Mouse (Mus musculus) hindbrain, embryonic 16.5 days (tissue): ENCODE results near the gene Dse. TPM values are rescaled to one million over a fixed set of nuclear protein-coding genes. Genes with fewer than 3 reads are reported as not detected.
"Not testable (repeated sequence)": the region's sequence is repeated elsewhere in the genome, so short reads cannot be mapped to it uniquely, and the experiment has no call there.

ENCODE experiments used
- ATAC-seq: fragments of 200-750 bp; cut with Nextera tagmentation; 2 replicates; pipeline ENCODE4 v1.8.0; 2017; ENCODE audit warnings: moderate TSS enrichment, moderate library complexity
- H3K27ac ChIP-seq: fragments of 300-500 bp; sonication (generic); 2 replicates; pipeline ENCODE4 v1.5.1; 2014; ENCODE audit warnings: low read depth, mild to moderate bottlenecking, control low read depth, low read length, moderate library complexity
- H3K27me3 ChIP-seq: fragments of 300-500 bp; sonication (generic); replicated peaks from 2 replicates; pipeline ENCODE4 v1.6.1; 2014; ENCODE audit warnings: low read length; ENCODE audit not compliant: control insufficient read depth, insufficient read depth
- H3K36me3 ChIP-seq: fragments of 300-500 bp; sonication (generic); 2 replicates; pipeline ENCODE4 v1.6.1; 2014; ENCODE audit warnings: mild to moderate bottlenecking, low read length, moderate library complexity, mixed read lengths; ENCODE audit not compliant: control insufficient read depth, insufficient read depth
- H3K4me1 ChIP-seq: fragments of 300-500 bp; sonication (generic); 2 replicates; pipeline ENCODE4 v1.6.1; 2014; ENCODE audit warnings: low read depth, low read length; ENCODE audit not compliant: control insufficient read depth, insufficient read depth
- H3K4me2 ChIP-seq: fragments of 300-500 bp; sonication (generic); 2 replicates; pipeline ENCODE4 v1.6.1; 2014; ENCODE audit warnings: mild to moderate bottlenecking, low read length, control low read depth, moderate library complexity
- H3K4me3 ChIP-seq: fragments of 300-500 bp; sonication (generic); 2 replicates; pipeline ENCODE4 v1.5.1; 2014; ENCODE audit warnings: mild to moderate bottlenecking, low read length, control low read depth, moderate library complexity
- H3K9ac ChIP-seq: fragments of 300-500 bp; sonication (generic); 2 replicates; pipeline ENCODE4 v1.6.1; 2014; ENCODE audit warnings: low read depth, mild to moderate bottlenecking, control low read depth, low read length, moderate library complexity
- H3K9me3 ChIP-seq: fragments of 300-500 bp; sonication (generic); 2 replicates; pipeline ENCODE4 v1.6.1; 2014; ENCODE audit warnings: mild to moderate bottlenecking, low read length, moderate library complexity; ENCODE audit not compliant: control insufficient read depth
- WGBS: fragments of 180-500 bp; shearing (Covaris S2); extraction: QIAGEN DNeasy Blood & Tissue Kit; methylation state at CpG from one replicate; pipeline ENCODE4 v1.1.7; 2014; 5-methylcytosine and 5-hydroxymethylcytosine counted together
- polyA plus RNA-seq: library from polyadenylated mRNA; unstranded; fragments of >200 nt; fragmentation: Nextera tagmentation; extraction: Ambion mirVana; gene quantifications from 2 replicates; pipeline ENCODE4 v1.2.1, GENCODE M21; 2015

Gene Dse
- 6.1 and 9.1 TPM in 2 replicates for polyA plus RNA-seq

DNA sequence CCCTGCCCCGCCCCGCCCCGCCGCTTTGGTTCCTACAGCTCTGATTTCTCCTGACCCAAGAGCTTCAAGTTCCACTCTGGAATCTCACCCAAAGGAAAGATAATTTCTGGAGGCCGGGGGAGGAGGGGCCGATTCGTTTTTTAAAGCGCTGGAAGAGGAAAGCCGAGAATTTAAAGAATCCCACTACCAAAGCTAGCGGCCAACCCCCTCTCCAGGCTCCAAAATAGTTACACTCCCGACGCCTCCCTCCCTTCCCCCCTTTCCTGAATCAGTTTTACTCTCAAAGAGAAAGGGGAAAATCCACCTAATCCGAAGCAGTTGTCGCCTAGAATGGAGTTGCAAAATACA lies at the start of gene Dse:
Gene Dse, minus strand, starts transcription at position 213 of the 348 bp plus-strand sequence.
- peak within 1 kb of the TSS; percentile 82 for H3K4me2 ChIP-seq
- H3K4me3 ChIP-seq: peak within 1 kb of the TSS; percentile 90
- ATAC-seq: no peak
- no peaks in the 10 kb centered on the region for H3K27me3 ChIP-seq
- 0% methylated on average over 14 of the region's 14 CpGs for WGBS
- H3K9ac ChIP-seq: peak within 1 kb of the TSS; percentile 96
- no peaks in the 10 kb centered on the region for H3K9me3 ChIP-seq
- H3K4me1 ChIP-seq: peaks cover 4% of the 10 kb centered on the region
- H3K27ac ChIP-seq: peak within 1 kb of the TSS; percentile 78
- H3K36me3 ChIP-seq: no peaks in the 10 kb centered on the region

DNA sequence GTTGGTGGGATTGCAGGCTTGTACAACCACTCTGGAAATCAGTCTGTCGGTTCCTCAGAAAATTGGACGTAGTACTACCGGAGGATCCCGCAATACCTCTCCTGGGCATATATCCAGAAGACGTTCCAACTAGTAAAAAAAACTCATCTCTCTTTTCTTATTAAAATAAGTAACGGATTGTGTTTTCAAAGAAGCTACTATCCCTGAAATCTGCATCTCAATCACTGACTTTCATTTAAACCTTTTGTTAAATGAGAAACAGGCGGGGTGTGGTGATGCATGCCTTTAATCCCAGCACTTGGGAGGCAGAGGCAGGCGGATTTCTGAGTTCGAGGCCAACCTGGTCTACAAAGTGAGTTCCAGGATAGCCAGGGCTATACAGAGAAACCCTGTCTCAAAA lies 45.3 kb upstream of the Dse start:
- not testable (repeated sequence) for H3K9ac ChIP-seq

DNA sequence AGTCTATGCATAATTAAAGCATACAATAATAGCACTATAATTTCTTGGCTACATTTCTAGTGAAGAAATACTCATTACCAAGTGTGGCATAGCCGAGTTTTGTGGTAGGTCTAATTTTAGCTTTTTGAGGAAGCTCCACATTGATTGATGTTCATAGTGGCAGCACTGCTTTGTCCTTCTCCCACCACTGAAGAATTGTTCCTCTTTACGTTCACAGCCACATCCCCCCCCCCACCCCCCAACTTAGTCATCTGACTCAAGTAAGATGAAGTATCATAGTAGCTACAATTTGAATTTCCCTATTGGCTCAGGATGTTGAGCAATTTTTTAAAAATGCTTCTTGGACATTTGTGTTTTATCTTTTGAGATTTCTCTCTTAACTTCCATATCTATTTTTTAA lies 42.1 kb upstream of the Dse start:
- no peak for ATAC-seq
- Histone ChIP-seq H3K4me1 (no peaks in the 10 kb centered on the region), H3K4me2 (no peak overlapping the region), H3K27me3 (no peaks in the 10 kb centered on the region), H3K36me3 (no peaks in the 10 kb centered on the region), H3K9ac (no peak overlapping the region), H3K4me3 (no peak overlapping the region), H3K27ac (no peak overlapping the region), H3K9me3 (no peaks in the 10 kb centered on the region)
- WGBS: 32% methylated on average over 2 of the region's 2 CpGs

More for the DNA sequence above, 45.3 kb upstream of the Dse start:
- not testable (repeated sequence) for H3K4me1 ChIP-seq, H3K4me2 ChIP-seq, ATAC-seq, H3K36me3 ChIP-seq, H3K27ac ChIP-seq, H3K27me3 ChIP-seq, H3K9me3 ChIP-seq, H3K4me3 ChIP-seq
- 91% methylated on average over 9 of the region's 9 CpGs for WGBS

DNA sequence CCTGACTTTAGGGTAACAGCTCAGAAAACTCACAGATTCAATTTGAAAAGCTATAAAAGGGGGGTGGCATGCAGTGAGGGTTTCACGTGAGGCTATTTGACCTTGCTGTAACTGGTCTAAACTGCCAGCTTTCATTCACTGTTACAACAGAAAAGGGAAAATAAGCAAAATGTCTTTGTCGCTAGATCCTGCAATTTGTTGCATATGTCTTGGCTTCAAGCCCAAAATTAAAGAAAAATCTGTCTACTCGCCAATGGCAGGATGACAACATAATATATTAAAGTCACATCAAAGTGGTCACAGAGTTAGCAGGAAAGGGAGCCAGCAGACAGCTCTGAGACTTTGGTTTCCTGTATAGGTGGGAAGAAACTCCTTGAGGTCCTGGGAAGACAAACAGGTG lies 40.2 kb upstream of the Dse start:
- no peak for ATAC-seq

DNA sequence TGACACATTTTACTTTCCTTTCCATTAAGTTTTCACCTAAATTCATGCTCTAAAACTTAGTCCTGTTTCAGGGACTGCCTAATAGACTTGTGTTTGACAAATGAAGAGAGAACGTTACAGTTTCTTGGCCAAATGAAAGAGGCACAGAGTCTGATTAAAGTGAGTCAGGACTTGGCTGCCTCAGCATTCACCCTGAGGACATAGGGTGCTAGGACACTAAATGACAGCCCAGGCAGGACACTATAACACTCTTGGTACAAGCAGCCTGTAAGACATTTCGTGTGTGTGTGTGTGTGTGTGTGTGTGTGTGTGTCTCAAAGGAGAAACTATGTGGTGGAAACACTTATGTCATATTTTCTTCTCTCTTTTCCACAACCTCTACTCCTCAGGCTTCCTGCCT lies 38.6 kb upstream of the Dse start:
- Histone ChIP-seq H3K4me2 (no peak overlapping the region), H3K9me3 (no peaks in the 10 kb centered on the region), H3K27ac (no peak overlapping the region), H3K4me1 (no peaks in the 10 kb centered on the region), H3K4me3 (no peak overlapping the region), H3K9ac (no peak overlapping the region), H3K27me3 (no peaks in the 10 kb centered on the region), H3K36me3 (no peaks in the 10 kb centered on the region)
- WGBS: 70% methylated on average over 2 of the region's 2 CpGs
- no peak for ATAC-seq

More for the DNA sequence above, 40.2 kb upstream of the Dse start:
- Histone ChIP-seq H3K27ac (no peak overlapping the region), H3K4me1 (no peaks in the 10 kb centered on the region), H3K27me3 (no peaks in the 10 kb centered on the region), H3K4me3 (no peak overlapping the region), H3K4me2 (no peak overlapping the region), H3K9ac (no peak overlapping the region), H3K36me3 (no peaks in the 10 kb centered on the region), H3K9me3 (no peaks in the 10 kb centered on the region)
- WGBS: 30% methylated on average over 3 of the region's 3 CpGs

DNA sequence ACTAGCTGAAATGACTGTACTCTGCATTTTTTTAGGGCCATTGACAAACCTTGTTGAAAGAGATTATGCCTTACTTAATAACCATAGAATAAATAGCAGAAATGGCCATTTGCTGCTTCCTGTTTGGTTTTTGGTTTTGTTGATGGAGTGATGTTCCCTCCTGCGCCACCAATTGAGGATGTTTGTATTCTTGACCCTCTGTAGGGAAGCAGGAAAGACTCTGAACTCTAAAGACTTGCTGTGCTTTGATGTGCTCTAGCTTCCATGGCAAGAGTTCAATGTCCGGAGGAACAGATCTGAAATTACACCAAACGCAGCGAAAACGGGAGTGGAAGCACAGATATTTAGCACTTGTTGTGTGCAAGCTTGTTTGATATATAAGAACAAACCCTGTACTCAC lies 37.2 kb upstream of the Dse start:
- H3K27me3 ChIP-seq: no peaks in the 10 kb centered on the region
- H3K4me2 ChIP-seq: no peak overlapping the region
- no peak overlapping the region for H3K27ac ChIP-seq
- ATAC-seq: no peak
- H3K4me3 ChIP-seq: no peak overlapping the region
- H3K9me3 ChIP-seq: no peaks in the 10 kb centered on the region
- no peaks in the 10 kb centered on the region for H3K36me3 ChIP-seq
- H3K9ac ChIP-seq: no peak overlapping the region
- WGBS: 77% methylated on average over 5 of the region's 5 CpGs
- H3K4me1 ChIP-seq: no peaks in the 10 kb centered on the region

DNA sequence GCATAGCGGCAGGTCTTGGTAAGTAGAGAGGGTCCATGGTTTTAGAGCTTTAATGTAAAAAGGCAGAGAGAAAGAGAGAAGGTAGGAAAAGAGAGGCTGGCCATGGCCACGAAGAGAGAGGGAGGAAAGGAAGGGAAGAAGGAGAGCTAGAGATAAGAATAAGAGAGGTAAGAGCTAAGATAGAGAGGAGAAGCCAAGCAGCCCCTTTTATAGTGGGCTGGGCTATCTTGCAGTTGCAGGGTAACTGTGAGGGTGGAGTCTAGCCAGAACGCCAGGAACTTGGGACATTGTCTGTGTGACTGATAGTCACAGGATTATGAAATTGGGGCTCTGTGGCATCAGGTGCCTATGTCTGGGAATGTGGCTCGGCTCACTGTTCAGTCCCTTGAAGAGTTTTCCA lies 31.0 kb upstream of the Dse start:
- Histone ChIP-seq H3K36me3 (no peaks in the 10 kb centered on the region), H3K27ac (no peak overlapping the region), H3K27me3 (no peaks in the 10 kb centered on the region), H3K4me2 (no peak overlapping the region), H3K4me3 (no peak overlapping the region), H3K9me3 (no peaks in the 10 kb centered on the region), H3K4me1 (no peaks in the 10 kb centered on the region), H3K9ac (no peak overlapping the region)
- WGBS: 77% methylated on average over 4 of the region's 4 CpGs
- ATAC-seq: no peak

DNA sequence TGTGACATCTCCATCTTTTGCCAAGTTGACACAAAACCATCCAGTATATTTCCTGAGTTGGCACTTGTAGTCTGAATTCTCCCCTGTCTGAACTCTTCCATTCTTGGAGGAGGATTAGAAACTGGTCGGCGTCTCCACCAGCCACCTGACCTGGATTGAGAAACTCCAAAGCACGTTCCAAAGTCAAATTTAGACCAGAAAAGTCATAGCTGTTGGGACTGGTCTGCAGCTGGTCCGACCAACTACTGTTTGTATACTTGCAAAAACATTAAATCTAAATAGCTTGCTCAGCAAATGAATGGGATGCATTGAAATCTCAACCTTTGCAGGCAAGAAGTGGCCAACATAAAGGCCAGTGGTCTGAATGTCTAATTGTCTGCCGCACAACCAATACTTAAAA lies 29.1 kb upstream of the Dse start:
- 84% methylated on average over 5 of the region's 5 CpGs for WGBS
- no peak overlapping the region for H3K27ac ChIP-seq
- ATAC-seq: no peak
- H3K27me3 ChIP-seq: no peaks in the 10 kb centered on the region
- no peaks in the 10 kb centered on the region for H3K9me3 ChIP-seq
- H3K9ac ChIP-seq: no peak overlapping the region
- no peak overlapping the region for H3K4me3 ChIP-seq
- no peaks in the 10 kb centered on the region for H3K4me1 ChIP-seq
- no peaks in the 10 kb centered on the region for H3K36me3 ChIP-seq
- no peak overlapping the region for H3K4me2 ChIP-seq

DNA sequence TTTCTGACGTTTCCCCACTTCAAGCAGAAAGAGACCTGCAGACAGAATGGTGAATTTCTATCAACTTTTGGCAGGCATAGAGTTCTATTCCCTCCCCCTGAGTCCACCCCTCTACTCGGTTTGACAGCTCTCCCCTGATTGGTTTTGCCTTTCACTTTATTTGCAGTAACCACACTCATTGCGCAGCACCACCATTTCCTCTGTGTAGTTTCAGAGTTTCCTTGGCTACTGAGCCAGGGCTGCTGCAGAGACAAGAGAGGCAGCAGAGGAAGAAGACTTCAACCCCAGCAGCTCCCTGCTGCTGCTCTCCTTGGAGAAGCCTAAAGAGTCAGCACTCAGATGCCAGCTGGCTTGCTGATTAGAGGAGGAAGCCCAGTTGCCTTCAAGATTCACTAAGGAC lies 27.9 kb upstream of the Dse start:
- no peak for ATAC-seq
- Histone ChIP-seq H3K4me3 (no peak overlapping the region), H3K36me3 (no peaks in the 10 kb centered on the region), H3K4me2 (no peak overlapping the region), H3K27me3 (no peaks in the 10 kb centered on the region), H3K4me1 (no peaks in the 10 kb centered on the region), H3K27ac (no peak overlapping the region), H3K9ac (no peak overlapping the region; the same call in 1 of the 2 replicates), H3K9me3 (no peaks in the 10 kb centered on the region)
- 24% methylated on average over 3 of the region's 3 CpGs for WGBS
